Mouse (Mus musculus) heart, embryonic 11.5 days (tissue): ENCODE results near the gene Krt18. TPM values are rescaled to one million over a fixed set of nuclear protein-coding genes. Genes with fewer than 3 reads are reported as not detected.

ENCODE experiments used
- ATAC-seq: fragments of 200-750 bp; cut with Nextera tagmentation; replicated peaks from 2 replicates; pipeline ENCODE4 v1.8.0; 2017; ENCODE audit warnings: moderate library complexity; ENCODE audit not compliant: insufficient number of reproducible peaks, low FRiP score, low TSS enrichment
- H3K27ac ChIP-seq: fragments of 300-500 bp; sonication (generic); 2 replicates; pipeline ENCODE4 v1.5.1; 2014; ENCODE audit warnings: mild to moderate bottlenecking, low read depth, low read length
- H3K27me3 ChIP-seq: fragments of 300-500 bp; sonication (generic); 2 replicates; pipeline ENCODE4 v1.6.1; 2014; ENCODE audit warnings: mild to moderate bottlenecking, low read length, mixed read lengths; ENCODE audit not compliant: control insufficient read depth, insufficient read depth
- H3K36me3 ChIP-seq: fragments of 300-500 bp; sonication (generic); 2 replicates; pipeline ENCODE4 v1.6.1; 2014; ENCODE audit warnings: mild to moderate bottlenecking, low read length, moderate library complexity, mixed read lengths; ENCODE audit not compliant: control insufficient read depth, insufficient read depth
- H3K4me1 ChIP-seq: fragments of 300-500 bp; sonication (generic); 2 replicates; pipeline ENCODE4 v1.6.1; 2014; ENCODE audit warnings: low read length; ENCODE audit not compliant: control insufficient read depth, insufficient read depth
- H3K4me2 ChIP-seq: fragments of 300-500 bp; sonication (generic); 2 replicates; pipeline ENCODE4 v1.6.1; 2014; ENCODE audit warnings: mild to moderate bottlenecking, moderate library complexity
- H3K4me3 ChIP-seq: fragments of 300-500 bp; sonication (generic); 2 replicates; pipeline ENCODE4 v1.5.1; 2014; ENCODE audit warnings: low read depth, low read length
- H3K9ac ChIP-seq: fragments of 300-500 bp; sonication (generic); 2 replicates; pipeline ENCODE4 v1.6.1; 2014; ENCODE audit warnings: mild to moderate bottlenecking, low read depth, low read length, moderate library complexity
- H3K9me3 ChIP-seq: fragments of 300-500 bp; sonication (generic); replicated peaks from 2 replicates; pipeline ENCODE4 v1.6.1; 2016; ENCODE audit warnings: low read length; ENCODE audit not compliant: control insufficient read depth
- WGBS: fragments of 180-500 bp; shearing (Covaris S2); extraction: QIAGEN DNeasy Blood & Tissue Kit; methylation state at CpG from one replicate; pipeline ENCODE4 v1.1.7; 2014; ENCODE audit not compliant: insufficient replicate concordance; 5-methylcytosine and 5-hydroxymethylcytosine counted together
- polyA plus RNA-seq: library from polyadenylated mRNA; unstranded; fragments of >200 nt; fragmentation: Nextera tagmentation; extraction: Ambion mirVana; gene quantifications from 2 replicates; pipeline ENCODE4 v1.2.1, GENCODE M21; 2014

Gene Krt18
- polyA plus RNA-seq, 1 experiment from 2014 or later = 41.9 TPM

DNA sequence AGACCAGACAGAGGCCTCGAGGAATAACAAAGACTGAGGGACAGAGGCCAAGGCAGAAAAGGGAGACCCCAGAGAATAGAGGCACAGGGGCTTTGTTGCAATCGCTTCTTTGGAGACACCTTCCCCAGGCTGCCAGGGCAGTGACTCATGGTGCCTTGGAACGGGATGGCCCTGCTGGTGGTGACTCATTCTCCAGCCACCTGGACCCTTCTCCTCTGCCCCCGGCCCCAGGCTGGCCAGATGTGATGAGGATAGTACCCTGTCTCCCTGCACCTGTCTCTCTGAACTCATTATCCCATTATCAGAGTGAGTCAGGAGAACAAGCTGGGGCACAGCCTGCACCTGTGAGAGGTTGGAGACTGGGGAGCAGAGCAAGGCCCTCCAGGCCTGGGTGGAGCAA lies 22.7 kb upstream of the Krt18 start:
- ATAC-seq = no peak
- Histone ChIP-seq H3K9me3 (no peaks in the 10 kb centered on the region), H3K4me2 (no peak overlapping the region), H3K9ac (no peak overlapping the region), H3K27ac (no peak overlapping the region), H3K27me3 (peaks cover 31% of the 10 kb centered on the region), H3K4me3 (no peak overlapping the region), H3K4me1 (peaks cover 6% of the 10 kb centered on the region), H3K36me3 (no peaks in the 10 kb centered on the region)
- WGBS = 39% methylated on average over 4 of the region's 4 CpGs

DNA sequence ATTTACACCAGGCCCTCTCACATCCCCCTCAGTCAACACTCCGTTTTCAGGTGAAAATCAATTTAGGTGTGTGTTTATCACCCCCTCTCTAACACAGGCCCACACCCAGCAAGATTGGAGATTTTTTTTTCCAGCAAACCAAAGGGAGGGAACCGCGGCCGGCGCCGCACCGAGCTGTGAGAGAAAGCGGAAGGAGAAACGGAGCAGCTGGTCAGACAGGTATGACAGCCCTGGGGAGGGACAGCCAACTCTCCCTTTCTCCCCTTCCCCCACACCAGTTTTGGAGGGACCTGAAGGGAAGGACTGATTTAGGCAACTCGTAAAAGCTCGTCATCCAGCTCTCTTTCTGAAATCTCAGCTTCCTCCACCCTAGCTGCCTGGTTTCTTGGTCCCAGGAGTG lies 21.7 kb upstream of the Krt18 start:
- 21% methylated on average over 11 of the region's 11 CpGs for WGBS
- Histone ChIP-seq H3K27ac (no peak overlapping the region), H3K9me3 (no peaks in the 10 kb centered on the region), H3K27me3 (peaks cover 31% of the 10 kb centered on the region), H3K9ac (no peak overlapping the region), H3K4me3 (no peak overlapping the region), H3K4me2 (no peak overlapping the region), H3K4me1 (peaks cover 6% of the 10 kb centered on the region), H3K36me3 (no peaks in the 10 kb centered on the region)
- ATAC-seq = no peak

DNA sequence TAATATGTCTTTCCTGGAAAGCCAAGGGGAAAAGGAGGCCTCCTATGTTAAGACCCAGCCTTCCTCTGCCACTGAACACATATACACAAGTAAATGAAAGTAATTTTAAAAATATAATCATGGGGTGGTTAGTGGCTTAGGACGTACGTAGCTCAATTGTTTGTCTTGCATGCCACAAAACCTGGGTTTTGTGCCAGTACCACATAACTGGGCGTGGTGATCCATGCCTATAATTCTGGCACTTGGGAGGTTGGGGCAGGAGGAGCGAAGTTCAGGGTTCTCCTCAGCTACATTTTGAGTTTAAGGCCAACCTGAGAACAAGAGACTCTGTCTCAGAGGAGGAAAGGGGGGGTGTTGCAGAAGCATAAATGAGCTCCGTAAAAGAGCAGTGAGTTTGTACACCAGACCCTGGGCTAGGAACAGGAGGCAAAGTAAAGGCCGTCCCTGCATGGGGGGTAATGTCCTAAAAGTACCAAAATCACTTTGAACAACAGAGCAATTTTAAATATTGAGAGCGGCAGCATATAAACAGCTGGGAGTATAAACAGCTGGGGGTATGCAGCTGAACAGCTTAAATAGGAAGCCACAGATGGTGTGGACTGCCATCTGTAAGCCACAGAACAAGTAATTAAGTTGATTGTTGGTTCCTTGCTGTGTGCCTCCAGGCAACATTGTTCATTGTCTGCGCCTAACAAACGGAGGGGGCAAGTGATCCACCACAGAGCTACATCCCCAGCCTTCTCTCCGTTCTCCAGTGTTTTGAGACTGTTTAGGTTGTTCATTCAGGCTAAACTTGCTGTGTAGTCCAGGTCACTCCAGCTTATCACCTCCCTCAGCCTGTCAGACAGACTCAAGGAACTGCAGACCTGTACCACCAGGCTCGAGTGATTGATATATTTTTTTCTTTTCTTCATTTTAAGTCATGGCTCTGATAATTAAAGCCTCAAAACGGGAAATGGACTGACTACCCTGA lies 20.6 kb upstream of the Krt18 start:
- Histone ChIP-seq H3K36me3 (no peaks in the 10 kb centered on the region), H3K27ac (no peak overlapping the region), H3K4me1 (peaks cover 6% of the 10 kb centered on the region), H3K9me3 (no peaks in the 10 kb centered on the region), H3K4me3 (no peak overlapping the region), H3K9ac (no peak overlapping the region), H3K4me2 (no peak overlapping the region), H3K27me3 (peaks cover 27% of the 10 kb centered on the region)
- no peak for ATAC-seq
- WGBS = 65% methylated on average over 12 of the region's 12 CpGs

DNA sequence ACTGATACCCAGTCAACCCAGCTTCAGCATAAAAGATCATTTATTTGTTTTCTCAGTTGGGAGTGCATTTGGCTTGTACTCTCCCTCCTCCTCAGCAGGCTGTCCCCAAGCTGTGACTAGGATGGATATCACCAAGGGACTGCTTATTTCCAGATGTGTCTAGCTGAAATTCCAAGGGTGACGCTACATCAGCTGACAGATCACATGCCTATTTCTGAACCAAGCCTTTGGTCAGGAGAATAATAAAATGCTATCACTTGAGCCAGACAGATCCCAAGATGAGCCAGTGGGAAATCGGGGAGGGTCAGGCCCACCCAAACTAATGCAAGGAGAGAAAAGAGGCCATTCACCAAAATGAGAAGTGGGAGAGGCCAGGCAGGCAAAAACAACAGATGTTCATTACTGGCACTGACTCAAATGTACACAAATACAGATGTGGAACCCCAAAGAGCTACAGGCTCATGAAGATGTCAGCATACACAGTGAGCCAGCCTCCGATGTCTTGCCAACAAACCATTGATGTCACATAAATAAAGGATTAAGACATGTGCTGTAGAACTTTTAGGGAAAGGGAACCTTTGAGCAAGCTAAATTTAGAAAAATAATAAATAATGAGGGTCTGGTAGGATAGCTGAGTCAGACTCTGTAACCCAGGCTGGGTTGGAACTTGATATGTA lies 17.3 kb upstream of the Krt18 start:
- 73% methylated on average over 3 of the region's 3 CpGs for WGBS
- no peak for ATAC-seq
- peaks cover 8% of the 10 kb centered on the region for H3K4me1 ChIP-seq
- H3K9me3 ChIP-seq = no peaks in the 10 kb centered on the region
- H3K4me2 ChIP-seq = no peak overlapping the region
- H3K27ac ChIP-seq = no peak overlapping the region
- H3K4me3 ChIP-seq = no peak overlapping the region
- no peaks in the 10 kb centered on the region for H3K36me3 ChIP-seq
- H3K9ac ChIP-seq = no peak overlapping the region
- peaks cover 5% of the 10 kb centered on the region for H3K27me3 ChIP-seq

DNA sequence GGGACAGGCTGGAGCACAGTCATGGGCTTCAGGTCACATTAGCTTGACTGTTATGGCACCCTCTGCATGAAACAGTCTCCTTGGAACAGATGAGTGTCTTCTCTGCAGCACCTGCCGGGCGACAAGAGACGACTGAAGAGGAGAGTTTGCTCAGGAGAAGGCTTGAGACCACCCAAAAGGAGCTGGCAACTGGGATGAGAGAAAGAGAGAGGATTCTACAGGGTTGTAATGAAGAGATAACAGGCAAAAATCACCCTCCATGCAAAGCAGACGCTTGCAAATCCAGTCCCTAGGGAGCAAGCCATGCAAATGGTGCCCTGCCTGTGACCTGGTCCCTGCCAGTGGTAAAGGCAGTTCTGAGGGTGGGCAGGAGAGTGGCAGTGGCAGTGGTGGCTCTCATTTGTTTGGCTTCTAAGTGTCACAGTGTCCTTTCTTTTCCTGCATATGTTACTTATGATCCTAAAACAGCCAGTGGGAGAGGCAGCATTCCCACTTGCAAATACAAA lies 15.7 kb upstream of the Krt18 start:
- ATAC-seq = no peak
- WGBS = 37% methylated on average over 4 of the region's 4 CpGs
- Histone ChIP-seq H3K27me3 (0 out of 2 replicates have a peak, but pooled peaks cover 4% of the 10 kb centered on the region), H3K4me3 (no peak overlapping the region), H3K27ac (no peak overlapping the region), H3K9ac (no peak overlapping the region), H3K4me1 (peaks cover 21% of the 10 kb centered on the region), H3K36me3 (no peaks in the 10 kb centered on the region), H3K4me2 (no peak overlapping the region), H3K9me3 (no peaks in the 10 kb centered on the region)

DNA sequence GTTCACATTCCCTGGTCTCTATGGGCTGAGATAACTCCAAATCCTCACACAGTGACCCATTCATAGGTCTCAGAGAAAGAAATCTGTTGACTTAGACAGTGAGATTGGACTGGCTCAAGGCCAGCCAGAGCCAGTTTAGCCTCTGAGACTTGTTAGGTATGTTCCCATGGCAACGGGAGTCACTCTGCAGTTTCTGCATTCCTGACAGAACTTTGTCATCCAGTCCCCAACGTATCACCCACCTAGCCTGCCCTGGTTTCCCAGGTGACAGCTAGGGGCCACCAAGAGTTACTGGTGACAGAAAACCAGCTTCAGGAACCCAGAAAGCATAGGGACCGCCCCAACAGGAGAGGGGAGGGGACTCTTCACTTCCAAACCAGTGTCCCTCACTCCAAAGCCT lies 14.3 kb upstream of the Krt18 start:
- Histone ChIP-seq H3K4me1 (peaks cover 24% of the 10 kb centered on the region), H3K9ac (no peak overlapping the region), H3K27ac (no peak overlapping the region), H3K27me3 (0 out of 2 replicates have a peak, but pooled peaks cover 4% of the 10 kb centered on the region), H3K4me2 (no peak overlapping the region), H3K4me3 (no peak overlapping the region), H3K9me3 (no peaks in the 10 kb centered on the region), H3K36me3 (no peaks in the 10 kb centered on the region)
- ATAC-seq = no peak
- 38% methylated on average over 3 of the region's 3 CpGs for WGBS

DNA sequence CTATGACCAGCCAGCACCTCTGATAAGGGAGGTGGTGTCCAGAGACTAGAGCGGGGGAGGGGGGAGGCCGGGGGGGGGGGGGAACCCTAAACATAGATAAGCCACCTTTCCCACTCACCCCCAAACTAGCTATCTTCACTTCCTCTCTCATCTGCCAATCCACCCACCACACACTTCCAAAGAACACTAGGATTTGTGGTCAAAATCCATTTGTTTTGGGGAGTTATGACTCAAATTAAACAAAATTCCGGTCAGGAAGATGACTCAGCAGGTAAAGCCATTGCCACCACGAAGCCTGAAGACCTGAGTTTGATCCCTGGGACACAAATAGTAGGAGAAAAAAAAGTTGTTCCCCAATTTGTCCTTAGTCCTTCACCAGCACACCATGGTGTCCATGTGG lies 13.1 kb upstream of the Krt18 start:
- H3K9me3 ChIP-seq = no peaks in the 10 kb centered on the region

DNA sequence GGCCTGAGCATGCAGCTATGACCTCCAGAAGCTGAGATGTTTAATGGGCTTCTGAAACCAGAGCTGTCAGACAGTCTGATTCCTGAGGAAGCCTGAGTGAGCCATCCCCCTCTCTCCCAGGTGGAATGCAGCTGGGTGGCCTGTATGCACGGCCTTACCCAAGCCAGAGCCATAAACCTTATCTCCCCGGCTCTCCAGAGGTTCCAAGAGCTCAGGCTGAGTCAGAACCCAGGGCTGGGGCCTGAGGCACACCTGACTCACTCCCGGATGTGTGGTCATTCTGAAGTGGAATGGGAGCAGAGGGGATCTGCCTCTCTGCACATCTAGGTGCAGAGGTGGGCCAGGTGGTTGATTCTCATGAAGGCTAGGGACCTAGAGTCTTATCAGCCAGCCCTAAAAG lies 11.9 kb upstream of the Krt18 start:
- Histone ChIP-seq H3K4me2 (no peak overlapping the region), H3K4me3 (no peak overlapping the region), H3K4me1 (peaks cover 24% of the 10 kb centered on the region), H3K9ac (no peak overlapping the region), H3K27ac (peak overlapping the region; percentile 29), H3K36me3 (no peaks in the 10 kb centered on the region), H3K27me3 (no peaks in the 10 kb centered on the region), H3K9me3 (no peaks in the 10 kb centered on the region)
- ATAC-seq = no peak
- 14% methylated on average over 3 of the region's 3 CpGs for WGBS

More for the DNA sequence above, 13.1 kb upstream of the Krt18 start:
- WGBS = 33% methylated on average over 4 of the region's 4 CpGs
- no peaks in the 10 kb centered on the region for H3K36me3 ChIP-seq
- H3K27ac ChIP-seq = no peak overlapping the region
- ATAC-seq = no peak
- no peak overlapping the region for H3K4me3 ChIP-seq
- H3K27me3 ChIP-seq = no peaks in the 10 kb centered on the region
- H3K9ac ChIP-seq = no peak overlapping the region
- peaks cover 24% of the 10 kb centered on the region for H3K4me1 ChIP-seq
- H3K4me2 ChIP-seq = no peak overlapping the region
